Mouse (Mus musculus): Measurements from ENCODE around the gene Sept14. TPM values are rescaled to one million over a fixed set of nuclear protein-coding genes. Genes with fewer than 3 reads are reported as not detected.
"Not testable (repeated sequence)": the region's sequence is repeated elsewhere in the genome, so short reads cannot be mapped to it uniquely, and the experiment has no call there.

The Sept14 gene
- total RNA-seq, 1 experiment from 2014 or later, result not detected

- no peak for ATAC-seq (replicated peaks in 1 of 2; ENCODE audit: insufficient read depth in 1 of 2, low FRiP score in 2 of 2, low TSS enrichment in 1 of 2, low read depth in 1 of 2, poor library complexity in 2 of 2, severe bottlenecking in 2 of 2)
Observed at GRCm38 (mm10) chr5:129690528-129690927, 17.8 kb downstream of the Sept14 start.

GRCm38 (mm10) chr5:129687621-129688020, 20.7 kb downstream of the Sept14 start:
- ATAC-seq (replicated peaks in 1 of 2; ENCODE audit: insufficient read depth in 1 of 2, low FRiP score in 2 of 2, low TSS enrichment in 1 of 2, low read depth in 1 of 2, poor library complexity in 2 of 2, severe bottlenecking in 2 of 2), result no peak

- ATAC-seq (replicated peaks in 1 of 2; ENCODE audit: insufficient read depth in 1 of 2, low FRiP score in 2 of 2, low TSS enrichment in 1 of 2, low read depth in 1 of 2, poor library complexity in 2 of 2, severe bottlenecking in 2 of 2), result not testable (repeated sequence)
Observed at GRCm38 (mm10) chr5:129685141-129685540, 23.2 kb downstream of the Sept14 start.

GRCm38 (mm10) chr5:129670036-129670458, 38.3 kb downstream of the Sept14 start, which contains the start of gene Zfp11:
TSS of gene Zfp11 (minus strand) at chr5:129670099.
- peak; percentile 80 to 91 for ATAC-seq (replicated peaks in 1 of 2; ENCODE audit: insufficient read depth in 1 of 2, low FRiP score in 2 of 2, low TSS enrichment in 1 of 2, low read depth in 1 of 2, poor library complexity in 2 of 2, severe bottlenecking in 2 of 2)

- peak in 1 of 2 experiments; percentile 13; a peak in 2 of 4 replicates for ATAC-seq (replicated peaks in 1 of 2; ENCODE audit: insufficient read depth in 1 of 2, low FRiP score in 2 of 2, low TSS enrichment in 1 of 2, low read depth in 1 of 2, poor library complexity in 2 of 2, severe bottlenecking in 2 of 2)
Observed at GRCm38 (mm10) chr5:129669453-129670035, 38.8 kb downstream of the Sept14 start.

GRCm38 (mm10) chr5:129667851-129668250, 40.5 kb downstream of the Sept14 start:
- no peak for ATAC-seq (replicated peaks in 1 of 2; ENCODE audit: insufficient read depth in 1 of 2, low FRiP score in 2 of 2, low TSS enrichment in 1 of 2, low read depth in 1 of 2, poor library complexity in 2 of 2, severe bottlenecking in 2 of 2)

GRCm38 (mm10) chr5:129666271-129666909, 41.9 kb downstream of the Sept14 start:
- ATAC-seq (replicated peaks in 1 of 2; ENCODE audit: insufficient read depth in 1 of 2, low FRiP score in 2 of 2, low TSS enrichment in 1 of 2, low read depth in 1 of 2, poor library complexity in 2 of 2, severe bottlenecking in 2 of 2), result no peak

GRCm38 (mm10) chr5:129664090-129664489, 44.2 kb downstream of the Sept14 start:
- no peak for ATAC-seq (replicated peaks in 1 of 2; ENCODE audit: insufficient read depth in 1 of 2, low FRiP score in 2 of 2, low TSS enrichment in 1 of 2, low read depth in 1 of 2, poor library complexity in 2 of 2, severe bottlenecking in 2 of 2)

GRCm38 (mm10) chr5:129657931-129658330, 50.4 kb downstream of the Sept14 start:
- no peak for ATAC-seq (replicated peaks in 1 of 2; ENCODE audit: insufficient read depth in 1 of 2, low FRiP score in 2 of 2, low TSS enrichment in 1 of 2, low read depth in 1 of 2, poor library complexity in 2 of 2, severe bottlenecking in 2 of 2)

GRCm38 (mm10) chr5:129657016-129657415, 51.3 kb downstream of the Sept14 start:
- ATAC-seq (replicated peaks in 1 of 2; ENCODE audit: insufficient read depth in 1 of 2, low FRiP score in 2 of 2, low TSS enrichment in 1 of 2, low read depth in 1 of 2, poor library complexity in 2 of 2, severe bottlenecking in 2 of 2), result no peak

- no peak; a peak in 1 of 4 replicates for ATAC-seq (replicated peaks in 1 of 2; ENCODE audit: insufficient read depth in 1 of 2, low FRiP score in 2 of 2, low TSS enrichment in 1 of 2, low read depth in 1 of 2, poor library complexity in 2 of 2, severe bottlenecking in 2 of 2)
Observed at GRCm38 (mm10) chr5:129650858-129651257, 57.5 kb downstream of the Sept14 start.

Other genes starting within 250 kb of the Sept14 start
- 72.3 and 75.2 TPM in 2 replicates for gene Sfswap, start 207.3 kb downstream of the Sept14 start, total RNA-seq (2017)
- 0.20 and 0.25 TPM in 2 replicates for gene Mmp17, start 124.3 kb downstream of the Sept14 start, total RNA-seq (2017)
- 3.5 and 5.3 TPM in 2 replicates for gene Zfp11, start 38.4 kb downstream of the Sept14 start, total RNA-seq (2017)
- gene Mrps17, start 7.0 kb upstream of the Sept14 start, total RNA-seq (2017), result 91.5 and 92.3 TPM in 2 replicates
- 42.6 and 45.7 TPM in 2 replicates for gene Nipsnap2, start 16.6 kb upstream of the Sept14 start, total RNA-seq (2017)
- gene Psph, start 78.9 kb upstream of the Sept14 start, total RNA-seq (2017), result 10.5 and 22.3 TPM in 2 replicates
- gene Sumf2, start 138.5 kb upstream of the Sept14 start, total RNA-seq (2017), result 21.5 and 29.5 TPM in 2 replicates
- gene Chchd2, start 179.0 kb upstream of the Sept14 start, total RNA-seq (2017), result 122 and 190 TPM in 2 replicates
- gene Zbed5, start 187.2 kb upstream of the Sept14 start, total RNA-seq (2017), result 7.6 and 12.1 TPM in 2 replicates
- gene Phkg1, start 190.0 kb upstream of the Sept14 start, total RNA-seq (2017), result 1.1 TPM in 1 of 2 replicates, not detected in the other
- gene Nupr1l, start 200.0 kb upstream of the Sept14 start, total RNA-seq (2017), result 3.0 and 3.8 TPM in 2 replicates
- gene Vkorc1l1, start 233.5 kb upstream of the Sept14 start, total RNA-seq (2017), result 29.8 and 31.8 TPM in 2 replicates